Mouse (Mus musculus): ENCODE measurements at regions not wholly inside any gene's neighbourhood (a gene's known extent, or its start where the extent isn't known, plus 50 kb on each side); places are given as distances from the start of the nearest gene placed in this dataset.
A peak's percentile ranks its signal among the peaks of the same experiment; 100 is the strongest.

DNA sequence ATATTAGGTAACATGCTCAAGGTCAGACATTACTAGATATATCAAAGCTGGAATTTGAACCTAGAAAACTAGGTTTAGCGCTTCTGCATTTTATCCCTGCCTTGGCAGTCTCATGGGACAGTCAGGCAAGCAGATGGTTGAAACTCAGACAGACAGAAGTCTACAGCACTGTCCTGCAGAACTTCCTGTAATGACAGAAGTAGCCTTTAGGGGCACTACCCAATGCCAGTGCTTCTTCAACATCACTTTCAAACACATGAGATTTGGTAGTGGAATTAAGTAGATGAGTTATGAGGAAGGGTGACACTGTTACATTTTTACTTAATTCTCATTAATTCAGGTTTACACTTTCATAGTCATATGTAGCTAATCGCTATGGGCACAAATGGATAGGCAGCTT is 330.9 kb downstream of the Epha4 start:
- Histone ChIP-seq H3K79me2 (replicated peaks; ENCODE audit: control insufficient read depth, extremely low read depth, insufficient read depth, poor library complexity, severe bottlenecking) (no peaks in the 10 kb centered on the region), H3K4me2 (ENCODE audit: insufficient read depth, low read depth, poor library complexity, severe bottlenecking) (no peak overlapping the region), H3K4me1 (ENCODE audit: control insufficient read depth in 1 of 2, insufficient read depth in 2 of 2) (peaks cover 7 to 30% of the 10 kb centered on the region in 2 experiments; a peak in 3 of 4 replicates), H3K4me3 (replicated peaks in 1 of 3; ENCODE audit: low read depth in 2 of 3, low read length in 2 of 3, poor library complexity in 1 of 3) (no peak overlapping the region), H3K9ac (ENCODE audit: insufficient read depth, low read depth) (no peak overlapping the region), H3K27me3 (replicated peaks) (no peaks in the 10 kb centered on the region), H3K9me3 (replicated peaks; ENCODE audit: low read length) (no peaks in the 10 kb centered on the region), H3K27ac (ENCODE audit: insufficient read depth, low read depth) (no peak overlapping the region), H3K36me3 (replicated peaks in 1 of 2; ENCODE audit: control insufficient read depth in 1 of 2, insufficient read depth in 1 of 2, low read length in 1 of 2) (no peaks in the 10 kb centered on the region)
- dilution Hi-C loops (cut with MboI; ENCODE audit: extremely low pct_ligation_motif_present, extremely low pct_unique_long_range_greater_than_20kb, low sequenced_read_pairs): no loop called here
- DNase-seq (ENCODE audit: extremely low read depth): peak; percentile 63
- no peak for TF ChIP-seq KAT2A (IDR thresholded peaks at IDR 0.05; ENCODE audit: insufficient replicate concordance, low read length)
- TF ChIP-seq SMC3 (IDR thresholded peaks at IDR 0.05; ENCODE audit: low read depth, low read length): peak; percentile 20; the same call in 1 of the 2 replicates
- TF ChIP-seq ELF1 (IDR thresholded peaks at IDR 0.05; ENCODE audit: low read depth, low read length): peak; percentile 44; the same call in 1 of the 2 replicates
- TF ChIP-seq CTCF (conservative IDR thresholded peaks at IDR 0.05 in 1 of 2, IDR thresholded peaks at IDR 0.05 in 1 of 2; ENCODE audit: low read depth in 2 of 2, low read length in 2 of 2): peak; percentile 33 to 54; a peak in 3 of 4 replicates
- TF ChIP-seq RAD21 (IDR thresholded peaks at IDR 0.05; ENCODE audit: low read depth, low read length): peak; percentile 44
- in situ Hi-C loops (cut with MboI; ENCODE audit: low pct_ligation_motif_present, low pct_unique_long_range_greater_than_20kb, low sequenced_read_pairs): loop anchor here (25.0 kb wide), 1 partner anchor 328 kb away; the partner anchor contains the start of gene Epha4

DNA sequence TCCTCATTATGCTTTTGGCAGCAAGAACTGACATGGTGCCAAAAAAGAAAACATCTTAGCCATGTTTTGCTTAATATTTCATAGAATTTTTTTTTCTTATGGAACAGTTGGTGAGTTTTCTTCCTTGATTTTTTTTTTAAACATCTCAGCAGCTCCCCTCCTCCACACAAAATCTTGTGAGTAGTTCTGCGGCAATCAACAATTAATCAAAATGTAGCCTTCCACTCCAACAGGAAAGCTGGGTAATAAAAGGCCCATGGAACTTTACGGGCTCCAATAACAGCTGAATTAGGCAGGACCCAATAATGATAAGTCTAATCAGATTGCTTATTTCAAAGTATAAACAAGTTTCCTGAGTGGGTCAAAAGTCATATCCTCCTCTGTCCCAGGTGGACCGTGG is 324.7 kb downstream of the Epha4 start:
- H3K4me3 ChIP-seq (replicated peaks in 1 of 3; ENCODE audit: low read depth in 2 of 3, low read length in 2 of 3, poor library complexity in 1 of 3): no peak overlapping the region
- dilution Hi-C loops (cut with MboI; ENCODE audit: extremely low pct_ligation_motif_present, extremely low pct_unique_long_range_greater_than_20kb, low sequenced_read_pairs): no loop called here

DNA sequence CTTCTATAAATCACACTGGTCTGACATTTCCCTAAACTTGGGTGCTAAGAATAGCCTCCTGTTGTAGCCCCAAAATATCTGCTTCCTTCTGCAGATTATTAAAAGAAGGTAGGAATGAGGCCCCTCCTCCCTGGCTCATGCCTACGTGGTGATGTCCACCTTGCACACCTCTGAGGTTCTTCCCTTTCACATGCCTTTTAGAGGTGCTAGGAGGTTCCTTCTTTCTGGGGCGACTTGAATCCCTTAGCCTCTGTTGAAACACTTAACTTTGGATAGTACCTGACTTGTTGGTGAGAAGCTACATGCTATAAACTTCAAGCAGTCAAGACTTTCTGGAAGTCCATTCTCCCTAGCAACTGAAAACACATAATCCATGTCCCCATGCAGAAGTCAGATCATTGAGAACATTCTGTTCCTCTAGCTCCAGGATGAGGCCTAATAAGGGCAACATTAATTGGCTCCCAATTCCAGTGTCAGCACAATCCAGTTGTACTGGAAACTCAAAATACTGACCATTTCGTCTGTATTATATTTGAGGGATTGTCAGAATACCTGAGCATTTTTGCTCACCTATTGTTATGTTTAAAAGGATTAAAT is 313.5 kb downstream of the Epha4 start:
- DNase-seq (ENCODE audit: extremely low read depth): no peak
- Histone ChIP-seq H3K4me1 (ENCODE audit: control insufficient read depth in 1 of 2, insufficient read depth in 2 of 2) (peaks cover 0 to 8% of the 10 kb centered on the region in 2 experiments; a peak in 1 of 4 replicates), H3K27ac (ENCODE audit: insufficient read depth, low read depth) (no peak overlapping the region), H3K27me3 (replicated peaks) (no peaks in the 10 kb centered on the region), H3K79me2 (replicated peaks; ENCODE audit: control insufficient read depth, extremely low read depth, insufficient read depth, poor library complexity, severe bottlenecking) (no peaks in the 10 kb centered on the region), H3K4me2 (ENCODE audit: insufficient read depth, low read depth, poor library complexity, severe bottlenecking) (no peak overlapping the region), H3K4me3 (replicated peaks in 1 of 3; ENCODE audit: low read depth in 2 of 3, low read length in 2 of 3, poor library complexity in 1 of 3) (no peak overlapping the region), H3K36me3 (replicated peaks in 1 of 2; ENCODE audit: control insufficient read depth in 1 of 2, insufficient read depth in 1 of 2, low read length in 1 of 2) (no peaks in the 10 kb centered on the region), H3K9ac (ENCODE audit: insufficient read depth, low read depth) (no peak overlapping the region), H3K9me3 (replicated peaks; ENCODE audit: low read length) (peaks cover 2% of the 10 kb centered on the region)
- in situ Hi-C loops (cut with MboI; ENCODE audit: low pct_ligation_motif_present, low pct_unique_long_range_greater_than_20kb, low sequenced_read_pairs) (no loop called here), dilution Hi-C loops (cut with MboI; ENCODE audit: extremely low pct_ligation_motif_present, extremely low pct_unique_long_range_greater_than_20kb, low sequenced_read_pairs) (no loop called here)
- TF ChIP-seq ELF1 (IDR thresholded peaks at IDR 0.05; ENCODE audit: low read depth, low read length) (no peak), SIN3A (IDR thresholded peaks at IDR 0.05; ENCODE audit: low read length) (no peak), BHLHE40 (IDR thresholded peaks at IDR 0.05; ENCODE audit: low read depth, low read length) (no peak), TBP (conservative IDR thresholded peaks at IDR 0.05; ENCODE audit: low read depth, low read length) (no peak), CHD2 (IDR thresholded peaks at IDR 0.05; ENCODE audit: low read length) (no peak), ZMIZ1 (IDR thresholded peaks at IDR 0.05; ENCODE audit: low read depth, low read length) (no peak), PAX5 (IDR thresholded peaks at IDR 0.05; ENCODE audit: low read length) (no peak), GABPA (IDR thresholded peaks at IDR 0.05; ENCODE audit: insufficient replicate concordance, low read depth, low read length) (no peak), USF2 (conservative IDR thresholded peaks at IDR 0.05; ENCODE audit: low read depth, low read length) (no peak), JUN (IDR thresholded peaks at IDR 0.05; ENCODE audit: insufficient read depth, low read depth, low read length) (no peak), MYC (IDR thresholded peaks at IDR 0.05; ENCODE audit: low read depth, low read length) (no peak), CHD1 (IDR thresholded peaks at IDR 0.05; ENCODE audit: low read depth, low read length) (no peak), TCF12 (IDR thresholded peaks at IDR 0.05; ENCODE audit: low read depth, low read length) (no peak), NELFE (IDR thresholded peaks at IDR 0.05; ENCODE audit: low read depth, low read length) (no peak)

More for the DNA sequence above, 324.7 kb downstream of the Epha4 start:
- no peaks in the 10 kb centered on the region for H3K36me3 ChIP-seq (replicated peaks in 1 of 2; ENCODE audit: control insufficient read depth in 1 of 2, insufficient read depth in 1 of 2, low read length in 1 of 2)
- no peak for DNase-seq (ENCODE audit: extremely low read depth)
- in situ Hi-C loops (cut with MboI; ENCODE audit: low pct_ligation_motif_present, low pct_unique_long_range_greater_than_20kb, low sequenced_read_pairs): loop anchor here (25.0 kb wide), 1 partner anchor 322 kb away; the partner anchor contains the start of gene Epha4
- H3K9me3 ChIP-seq (replicated peaks; ENCODE audit: low read length): no peaks in the 10 kb centered on the region
- H3K27ac ChIP-seq (ENCODE audit: insufficient read depth, low read depth): no peak overlapping the region
- H3K4me2 ChIP-seq (ENCODE audit: insufficient read depth, low read depth, poor library complexity, severe bottlenecking): no peak overlapping the region
- H3K9ac ChIP-seq (ENCODE audit: insufficient read depth, low read depth): no peak overlapping the region
- no peaks in the 10 kb centered on the region for H3K79me2 ChIP-seq (replicated peaks; ENCODE audit: control insufficient read depth, extremely low read depth, insufficient read depth, poor library complexity, severe bottlenecking)
- H3K27me3 ChIP-seq (replicated peaks): no peaks in the 10 kb centered on the region
- TF ChIP-seq NELFE (IDR thresholded peaks at IDR 0.05; ENCODE audit: low read depth, low read length): no peak
- H3K4me1 ChIP-seq (ENCODE audit: control insufficient read depth in 1 of 2, insufficient read depth in 2 of 2): peaks cover 0 to 10% of the 10 kb centered on the region in 2 experiments; a peak in 2 of 4 replicates

Measured in CH12.LX (cell line).